Mouse (Mus musculus): Measurements from ENCODE around the gene Cebpb. TPM values are rescaled to one million over a fixed set of nuclear protein-coding genes. Genes with fewer than 3 reads are reported as not detected.

Cebpb gene
- polyA plus RNA-seq, 1 experiment from 2014 or later = 0.15 TPM

DNA sequence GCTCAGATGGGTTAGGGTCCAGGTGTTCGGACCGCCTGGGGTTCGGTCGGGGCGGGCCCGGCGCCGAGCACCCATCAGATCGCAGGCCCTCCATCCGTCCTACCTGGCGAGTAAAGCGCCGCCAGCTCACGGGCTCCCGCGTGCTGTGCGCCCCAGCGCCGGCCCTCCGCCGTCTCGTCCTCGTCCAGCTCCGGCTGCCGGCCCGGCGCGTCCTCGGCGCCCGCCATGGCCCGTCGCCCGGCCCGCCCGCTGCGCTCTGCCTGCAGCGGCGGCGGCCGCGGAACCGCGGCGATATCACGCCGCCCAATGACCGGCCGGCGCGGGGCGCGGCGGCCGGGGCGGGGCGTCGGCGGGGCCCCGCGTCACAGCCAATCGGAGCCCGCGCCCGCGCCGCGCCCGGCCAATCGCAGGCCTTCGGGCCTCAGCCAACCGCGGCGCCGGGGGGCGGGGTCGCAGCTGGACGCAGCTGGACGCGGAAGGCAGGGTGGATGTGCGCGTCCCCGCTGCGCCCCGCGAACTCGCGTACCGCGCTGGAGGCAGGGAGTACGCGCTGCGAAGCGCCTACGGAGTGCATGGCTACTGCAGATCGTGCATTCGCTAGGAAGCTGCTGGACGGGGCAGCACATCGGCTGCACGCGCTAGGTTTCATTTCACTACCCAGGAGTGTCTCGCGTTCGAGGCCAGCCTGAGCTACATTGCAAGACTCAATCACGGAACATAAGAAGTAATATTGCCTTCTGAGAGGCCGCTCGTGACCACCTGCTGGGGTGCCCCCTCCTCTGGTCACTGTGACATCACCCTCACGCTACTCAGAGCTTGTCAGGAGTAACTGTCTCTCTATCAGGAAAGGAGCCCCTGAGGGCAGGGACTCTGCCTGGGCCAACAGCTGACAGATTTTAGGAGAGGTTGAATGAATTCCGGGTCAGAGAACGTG is 27.2 kb upstream of the Cebpb start, which contains the start of gene Gm20431:
Gene Gm20431 (minus strand): TSS at position 227 of the 934 bp plus-strand sequence.
- H3K4me3 ChIP-seq (ENCODE audit: low read length) = peak within 1 kb of the TSS; percentile 77
- no peaks in the 10 kb centered on the region for H3K27me3 ChIP-seq (replicated peaks; ENCODE audit: control insufficient read depth, insufficient read depth, low read length)
- H3K9me3 ChIP-seq (ENCODE audit: control insufficient read depth, low read length) = no peaks in the 10 kb centered on the region
- no peaks in the 10 kb centered on the region for H3K36me3 ChIP-seq (ENCODE audit: control insufficient read depth, insufficient read depth, low read length)
- peak; percentile 96 for ATAC-seq
- peaks cover 21% of the 10 kb centered on the region for H3K4me1 ChIP-seq (ENCODE audit: control insufficient read depth, insufficient read depth, low read depth, low read length)
- H3K27ac ChIP-seq (ENCODE audit: low read depth, low read length) = peak within 1 kb of the TSS; percentile 80
- H3K9ac ChIP-seq (ENCODE audit: low read depth, low read length) = peak within 1 kb of the TSS; percentile 87
- under 1% methylated on average over 72 of the region's 110 CpGs for WGBS
- H3K4me2 ChIP-seq (ENCODE audit: low read length) = peak within 1 kb of the TSS; percentile 98

DNA sequence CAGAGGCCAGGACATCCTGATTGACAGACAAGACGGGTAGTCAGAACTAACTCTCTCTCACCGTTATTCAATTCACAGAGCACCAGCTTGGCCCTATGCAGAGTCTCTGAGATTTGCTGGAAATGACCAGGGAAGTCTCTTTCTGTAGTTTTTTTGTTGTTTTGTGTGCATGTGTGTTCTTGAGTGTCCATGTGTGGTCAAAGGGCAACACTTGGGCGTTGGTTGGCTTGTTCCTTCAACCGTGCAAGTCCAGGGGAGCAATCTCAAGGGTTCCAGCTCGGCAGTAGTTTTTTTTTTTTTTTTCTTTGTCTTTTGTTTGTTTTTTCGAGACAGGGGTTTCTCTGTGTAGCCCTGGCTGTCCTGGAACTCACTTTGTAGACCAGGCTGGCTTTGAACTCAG is 26.0 kb upstream of the Cebpb start:
- H3K4me2 ChIP-seq (ENCODE audit: low read length) = no peak overlapping the region
- no peak overlapping the region for H3K4me3 ChIP-seq (ENCODE audit: low read length)
- no peak for ATAC-seq
- H3K4me1 ChIP-seq (ENCODE audit: control insufficient read depth, insufficient read depth, low read depth, low read length) = peaks cover 21% of the 10 kb centered on the region
- WGBS = 53% methylated on average over 6 of the region's 6 CpGs
- no peaks in the 10 kb centered on the region for H3K27me3 ChIP-seq (replicated peaks; ENCODE audit: control insufficient read depth, insufficient read depth, low read length)
- H3K9me3 ChIP-seq (ENCODE audit: control insufficient read depth, low read length) = no peaks in the 10 kb centered on the region
- no peak overlapping the region for H3K9ac ChIP-seq (ENCODE audit: low read depth, low read length)
- H3K27ac ChIP-seq (ENCODE audit: low read depth, low read length) = no peak overlapping the region
- H3K36me3 ChIP-seq (ENCODE audit: control insufficient read depth, insufficient read depth, low read length) = no peaks in the 10 kb centered on the region

GRCm38 (mm10) chr2:167665972-167666713 is 22.6 kb upstream of the Cebpb start:
- Histone ChIP-seq H3K4me1 (ENCODE audit: control insufficient read depth, insufficient read depth, low read depth, low read length) (peaks cover 3% of the 10 kb centered on the region), H3K9ac (ENCODE audit: low read depth, low read length) (no peak overlapping the region), H3K9me3 (ENCODE audit: control insufficient read depth, low read length) (no peaks in the 10 kb centered on the region), H3K4me2 (ENCODE audit: low read length) (no peak overlapping the region), H3K36me3 (ENCODE audit: control insufficient read depth, insufficient read depth, low read length) (no peaks in the 10 kb centered on the region), H3K27ac (ENCODE audit: low read depth, low read length) (no peak overlapping the region), H3K27me3 (replicated peaks; ENCODE audit: control insufficient read depth, insufficient read depth, low read length) (no peaks in the 10 kb centered on the region), H3K4me3 (ENCODE audit: low read length) (no peak overlapping the region)
- no peak for ATAC-seq
- WGBS = 84% methylated on average over 18 of the region's 18 CpGs

DNA sequence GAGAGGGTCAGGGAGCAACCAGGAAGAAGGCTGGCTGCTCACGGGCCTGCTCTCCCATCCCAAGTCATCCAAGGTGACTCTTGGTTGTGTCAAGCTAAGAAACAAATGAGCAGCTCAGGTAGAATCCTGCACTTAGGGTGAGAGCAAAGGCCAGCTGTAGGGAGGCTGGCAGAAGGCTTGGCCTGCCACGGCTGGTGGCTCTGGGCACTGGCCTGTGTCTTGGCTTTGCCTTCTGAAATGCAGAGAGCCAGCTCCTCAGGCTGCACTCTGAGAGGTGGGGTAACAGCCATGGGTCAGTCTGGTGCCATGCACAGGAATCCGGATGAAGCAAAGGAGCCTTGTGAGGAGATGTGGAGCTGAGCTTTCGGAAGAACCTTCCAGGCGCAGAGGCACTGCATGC is 20.3 kb upstream of the Cebpb start:
- Histone ChIP-seq H3K27me3 (replicated peaks; ENCODE audit: control insufficient read depth, insufficient read depth, low read length) (no peaks in the 10 kb centered on the region), H3K36me3 (ENCODE audit: control insufficient read depth, insufficient read depth, low read length) (no peaks in the 10 kb centered on the region), H3K4me3 (ENCODE audit: low read length) (no peak overlapping the region), H3K9me3 (ENCODE audit: control insufficient read depth, low read length) (no peaks in the 10 kb centered on the region), H3K4me2 (ENCODE audit: low read length) (no peak overlapping the region), H3K27ac (ENCODE audit: low read depth, low read length) (no peak overlapping the region), H3K9ac (ENCODE audit: low read depth, low read length) (no peak overlapping the region), H3K4me1 (ENCODE audit: control insufficient read depth, insufficient read depth, low read depth, low read length) (no peaks in the 10 kb centered on the region)
- ATAC-seq = no peak
- 88% methylated on average over 5 of the region's 5 CpGs for WGBS

- ATAC-seq = no peak
Measured at GRCm38 (mm10) chr2:167669398-167669797, 19.3 kb upstream of the Cebpb start.

DNA sequence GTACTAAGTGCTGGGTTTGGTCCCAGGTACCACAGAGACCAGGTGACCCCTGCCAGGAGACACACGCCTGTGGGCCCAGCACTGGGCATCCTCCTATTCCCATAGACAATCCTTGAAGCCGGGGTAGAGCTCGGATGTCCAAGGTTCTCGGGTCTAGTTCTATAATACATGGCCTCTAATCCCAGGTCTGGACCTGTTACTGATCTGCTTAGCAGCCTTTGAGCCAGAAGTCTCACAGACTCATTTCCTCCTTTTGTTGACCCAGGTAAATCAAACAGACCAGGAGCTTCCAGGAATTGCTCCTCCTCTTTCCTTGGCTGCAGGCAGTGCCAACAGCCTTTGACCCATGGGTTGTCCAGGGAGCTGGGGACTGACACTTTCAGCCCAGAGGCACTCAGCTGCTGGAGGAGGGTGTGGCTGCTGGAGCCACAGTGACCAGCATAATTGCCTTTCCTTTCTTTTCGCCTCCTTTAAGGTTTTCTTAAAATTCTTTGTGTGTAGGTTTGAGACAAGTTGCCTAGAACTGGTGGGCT is 17.5 kb upstream of the Cebpb start:
- Histone ChIP-seq H3K27me3 (replicated peaks; ENCODE audit: control insufficient read depth, insufficient read depth, low read length) (no peaks in the 10 kb centered on the region), H3K4me2 (ENCODE audit: low read length) (no peak overlapping the region), H3K9ac (ENCODE audit: low read depth, low read length) (no peak overlapping the region), H3K36me3 (ENCODE audit: control insufficient read depth, insufficient read depth, low read length) (no peaks in the 10 kb centered on the region), H3K27ac (ENCODE audit: low read depth, low read length) (no peak overlapping the region), H3K9me3 (ENCODE audit: control insufficient read depth, low read length) (no peaks in the 10 kb centered on the region), H3K4me3 (ENCODE audit: low read length) (no peak overlapping the region), H3K4me1 (ENCODE audit: control insufficient read depth, insufficient read depth, low read depth, low read length) (no peaks in the 10 kb centered on the region)
- WGBS = 86% methylated on average over 5 of the region's 5 CpGs
- no peak for ATAC-seq

More at GRCm38 (mm10) chr2:167669398-167669797, 19.3 kb upstream of the Cebpb start:
- Histone ChIP-seq H3K4me3 (ENCODE audit: low read length) (no peak overlapping the region), H3K9ac (ENCODE audit: low read depth, low read length) (no peak overlapping the region), H3K27me3 (replicated peaks; ENCODE audit: control insufficient read depth, insufficient read depth, low read length) (no peaks in the 10 kb centered on the region), H3K27ac (ENCODE audit: low read depth, low read length) (no peak overlapping the region), H3K36me3 (ENCODE audit: control insufficient read depth, insufficient read depth, low read length) (no peaks in the 10 kb centered on the region), H3K4me1 (ENCODE audit: control insufficient read depth, insufficient read depth, low read depth, low read length) (no peaks in the 10 kb centered on the region), H3K9me3 (ENCODE audit: control insufficient read depth, low read length) (no peaks in the 10 kb centered on the region), H3K4me2 (ENCODE audit: low read length) (no peak overlapping the region)
- WGBS = 77% methylated on average over 4 of the region's 4 CpGs

DNA sequence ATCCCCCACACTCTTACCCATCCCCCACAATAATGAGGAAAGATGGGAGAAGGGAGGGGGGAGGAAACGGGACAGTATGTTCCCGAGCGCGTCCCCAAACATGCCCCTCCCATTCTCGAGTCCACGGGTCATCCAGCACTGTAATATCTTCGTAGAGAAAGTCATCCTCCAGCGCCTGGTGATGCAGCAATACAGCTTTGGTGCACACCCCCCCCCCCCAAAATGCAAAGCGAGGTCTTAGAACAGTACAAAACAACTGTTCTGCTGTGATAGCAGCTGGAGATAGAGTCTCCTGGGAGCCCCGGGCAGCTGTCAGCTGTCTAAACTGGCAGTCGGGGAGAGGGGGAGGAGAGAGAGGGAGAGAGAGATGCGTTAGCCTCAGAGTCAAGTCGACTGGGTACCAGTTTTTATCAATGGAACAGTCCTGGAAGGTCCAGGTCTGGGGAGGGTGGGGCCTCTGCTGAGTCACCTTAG is 16.5 kb upstream of the Cebpb start:
- ATAC-seq = no peak
- Histone ChIP-seq H3K4me1 (ENCODE audit: control insufficient read depth, insufficient read depth, low read depth, low read length) (no peaks in the 10 kb centered on the region), H3K4me2 (ENCODE audit: low read length) (no peak overlapping the region), H3K27ac (ENCODE audit: low read depth, low read length) (no peak overlapping the region), H3K4me3 (ENCODE audit: low read length) (no peak overlapping the region), H3K9me3 (ENCODE audit: control insufficient read depth, low read length) (no peaks in the 10 kb centered on the region), H3K9ac (ENCODE audit: low read depth, low read length) (no peak overlapping the region), H3K27me3 (replicated peaks; ENCODE audit: control insufficient read depth, insufficient read depth, low read length) (no peaks in the 10 kb centered on the region), H3K36me3 (ENCODE audit: control insufficient read depth, insufficient read depth, low read length) (no peaks in the 10 kb centered on the region)
- WGBS = 26% methylated on average over 13 of the region's 13 CpGs

DNA sequence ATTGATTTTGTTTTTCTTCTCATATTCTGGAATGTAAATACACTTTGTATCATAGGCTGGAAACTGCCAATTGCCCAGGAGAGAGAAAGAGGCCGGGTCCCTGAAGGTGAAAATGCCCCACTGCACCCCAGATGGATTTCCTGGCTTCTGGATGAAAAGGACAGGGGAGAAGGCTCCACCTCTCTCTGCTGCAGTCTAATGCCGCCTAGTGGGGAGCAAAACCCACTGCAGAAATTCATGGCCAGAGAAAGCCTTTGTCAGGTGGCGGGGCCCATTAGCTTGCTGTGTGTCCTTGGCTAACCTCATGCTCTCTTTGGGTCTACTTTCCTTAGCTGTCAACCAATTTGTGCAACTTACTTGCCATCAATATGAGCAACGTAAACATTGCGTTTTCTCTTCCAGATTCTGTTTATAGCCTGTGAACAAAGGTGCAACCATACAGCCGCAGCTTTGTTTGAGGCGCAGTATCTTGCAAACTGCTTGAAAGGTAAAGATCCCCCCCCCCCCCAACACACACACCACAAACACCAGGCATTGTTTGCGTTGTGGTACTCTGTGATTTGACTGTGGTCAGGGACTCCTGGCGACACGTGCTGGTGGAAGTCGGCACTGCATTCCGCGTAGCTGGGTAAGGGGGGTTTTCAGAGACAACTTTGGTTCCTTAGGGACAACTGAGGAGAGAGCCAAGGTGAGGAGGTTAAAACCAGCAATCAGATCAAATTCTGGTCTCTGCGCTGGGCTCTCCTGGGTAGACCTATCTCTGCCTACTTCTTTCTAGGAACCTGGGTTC is 13.4 kb upstream of the Cebpb start:
- WGBS = 46% methylated on average over 14 of the region's 14 CpGs
- ATAC-seq = no peak
- H3K4me3 ChIP-seq (ENCODE audit: low read length) = no peak overlapping the region
- H3K36me3 ChIP-seq (ENCODE audit: control insufficient read depth, insufficient read depth, low read length) = no peaks in the 10 kb centered on the region
- no peaks in the 10 kb centered on the region for H3K27me3 ChIP-seq (replicated peaks; ENCODE audit: control insufficient read depth, insufficient read depth, low read length)
- no peak overlapping the region for H3K9ac ChIP-seq (ENCODE audit: low read depth, low read length)
- no peak overlapping the region for H3K27ac ChIP-seq (ENCODE audit: low read depth, low read length)
- H3K4me1 ChIP-seq (ENCODE audit: control insufficient read depth, insufficient read depth, low read depth, low read length) = no peaks in the 10 kb centered on the region
- H3K4me2 ChIP-seq (ENCODE audit: low read length) = no peak overlapping the region
- H3K9me3 ChIP-seq (ENCODE audit: control insufficient read depth, low read length) = no peaks in the 10 kb centered on the region
